Mouse (Mus musculus): ENCODE measurements around the gene Laptm5. TPM values are rescaled to one million over a fixed set of nuclear protein-coding genes. Genes with fewer than 3 reads are reported as not detected.

Laptm5 gene
- total RNA-seq, 2 experiments from 2014 or later, result 30.3 to 31.0 TPM

Other genes starting within 250 kb of the Laptm5 start
- 100 to 1,000 TPM; 116 to 126 TPM for gene Pum1, start 249.8 kb upstream of the Laptm5 start, total RNA-seq (2021)
- gene Sdc3, start 120.6 kb upstream of the Laptm5 start, total RNA-seq (2021), result 100 to 1,000 TPM; 127 to 136 TPM
- gene Matn1, start 31.3 kb downstream of the Laptm5 start, total RNA-seq (2021), result 1 to 10 TPM; 1.4 to 1.5 TPM

Measured in layer of hippocampus, postnatal 36 days (tissue).